Mouse (Mus musculus): Measurements from ENCODE around the gene Sept6. TPM values are rescaled to one million over a fixed set of nuclear protein-coding genes. Genes with fewer than 3 reads are reported as not detected.

Sept6 gene
- polyA plus RNA-seq, 1 experiment: 18.5 TPM

DNA sequence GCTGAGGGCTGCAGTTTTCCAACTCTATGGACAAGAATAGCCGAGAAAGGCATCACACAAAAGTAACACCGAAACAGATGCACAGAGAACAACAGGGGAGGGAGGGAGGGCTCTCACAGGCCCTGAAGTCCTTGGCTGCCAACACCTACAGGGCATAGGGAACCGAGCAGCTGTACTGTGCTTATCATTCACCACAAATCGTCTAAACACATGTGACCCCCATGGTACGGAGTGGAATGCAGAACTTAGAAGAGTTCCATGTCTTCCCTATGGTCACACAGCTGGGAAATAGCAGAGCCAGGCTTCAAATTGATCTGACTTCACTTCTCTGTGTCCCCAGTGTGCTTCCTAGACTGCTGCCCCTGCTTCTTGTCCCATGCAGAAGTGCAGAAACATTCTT lies 22.3 kb upstream of the Sept6 start:
- H3K27ac ChIP-seq (ENCODE audit: insufficient read depth, low read length): no peak overlapping the region
- no peak overlapping the region for H3K9ac ChIP-seq (ENCODE audit: low read depth, poor library complexity, severe bottlenecking)
- TF ChIP-seq EP300 (IDR thresholded peaks at IDR 0.05; ENCODE audit: insufficient read depth, low read depth, low read length): no peak
- TF ChIP-seq POLR2A (IDR thresholded peaks at IDR 0.05; ENCODE audit: insufficient read depth, low read length): no peak
- TF ChIP-seq CTCF (IDR thresholded peaks at IDR 0.05; ENCODE audit: low read depth, low read length): no peak
- no peak overlapping the region for H3K4me3 ChIP-seq (ENCODE audit: low read depth, low read length)
- H3K27me3 ChIP-seq (ENCODE audit: control insufficient read depth, insufficient read depth, low read length, poor library complexity, severe bottlenecking): no peaks in the 10 kb centered on the region
- H3K4me1 ChIP-seq (ENCODE audit: control insufficient read depth, insufficient read depth, low read length): no peaks in the 10 kb centered on the region
- no peaks in the 10 kb centered on the region for H3K36me3 ChIP-seq (ENCODE audit: control insufficient read depth, insufficient read depth, low read length, poor library complexity, severe bottlenecking)
- H3K9me3 ChIP-seq (replicated peaks; ENCODE audit: control insufficient read depth, insufficient read depth, low read length, poor library complexity, severe bottlenecking): no peaks in the 10 kb centered on the region

GRCm38 (mm10) chrX:36991039-36991438 lies 555 bp downstream of the Sept6 start:
- H3K4me3 ChIP-seq (ENCODE audit: low read depth, low read length): no peak overlapping the region
- H3K36me3 ChIP-seq (ENCODE audit: control insufficient read depth, insufficient read depth, low read length, poor library complexity, severe bottlenecking): no peaks in the 10 kb centered on the region
- no peaks in the 10 kb centered on the region for H3K9me3 ChIP-seq (replicated peaks; ENCODE audit: control insufficient read depth, insufficient read depth, low read length, poor library complexity, severe bottlenecking)
- no peaks in the 10 kb centered on the region for H3K27me3 ChIP-seq (ENCODE audit: control insufficient read depth, insufficient read depth, low read length, poor library complexity, severe bottlenecking)
- no peaks in the 10 kb centered on the region for H3K4me1 ChIP-seq (ENCODE audit: control insufficient read depth, insufficient read depth, low read length)
- no peak overlapping the region for H3K9ac ChIP-seq (ENCODE audit: low read depth, poor library complexity, severe bottlenecking)
- no peak overlapping the region for H3K27ac ChIP-seq (ENCODE audit: insufficient read depth, low read length)
- TF ChIP-seq EP300 (IDR thresholded peaks at IDR 0.05; ENCODE audit: insufficient read depth, low read depth, low read length): no peak

- Histone ChIP-seq H3K4me3 (ENCODE audit: low read depth, low read length) (peak overlapping the region; percentile 91), H3K27me3 (ENCODE audit: control insufficient read depth, insufficient read depth, low read length, poor library complexity, severe bottlenecking) (no peaks in the 10 kb centered on the region), H3K36me3 (ENCODE audit: control insufficient read depth, insufficient read depth, low read length, poor library complexity, severe bottlenecking) (no peaks in the 10 kb centered on the region), H3K4me1 (ENCODE audit: control insufficient read depth, insufficient read depth, low read length) (no peaks in the 10 kb centered on the region), H3K9me3 (replicated peaks; ENCODE audit: control insufficient read depth, insufficient read depth, low read length, poor library complexity, severe bottlenecking) (no peaks in the 10 kb centered on the region), H3K9ac (ENCODE audit: low read depth, poor library complexity, severe bottlenecking) (0 out of 2 replicates have a peak overlapping the region, but pooled peaks have one; percentile 54), H3K27ac (ENCODE audit: insufficient read depth, low read length) (no peak overlapping the region)
- TF ChIP-seq EP300 (IDR thresholded peaks at IDR 0.05; ENCODE audit: insufficient read depth, low read depth, low read length): no peak
Measured at GRCm38 (mm10) chrX:36989752-36990404, 1.7 kb downstream of the Sept6 start.

DNA sequence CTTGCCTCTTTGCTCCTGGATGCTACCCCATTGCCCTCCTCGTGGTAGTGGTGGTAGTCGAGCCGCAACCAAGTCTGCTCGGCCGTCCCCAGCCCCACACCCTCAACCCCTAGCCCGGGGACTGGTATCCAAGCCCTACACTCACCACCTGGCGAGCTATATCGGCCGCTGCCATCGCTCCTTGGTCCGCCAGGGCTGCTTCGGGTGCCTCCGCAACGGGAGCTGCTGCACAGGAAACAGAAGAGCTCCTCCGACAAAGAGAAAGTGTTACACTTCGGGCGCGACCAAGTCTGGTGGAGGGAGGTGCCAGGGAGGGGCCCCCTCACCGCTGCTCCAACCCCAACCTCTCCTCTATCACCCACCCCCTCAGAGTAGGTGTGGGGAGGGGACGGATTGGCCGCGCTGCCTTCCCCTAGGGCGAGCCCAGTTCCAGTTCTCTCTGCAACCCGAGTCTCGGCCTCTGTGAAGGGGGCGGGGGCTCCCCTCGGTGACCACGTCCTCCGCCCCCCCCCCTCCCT lies 2.3 kb downstream of the Sept6 start:
- Histone ChIP-seq H3K27ac (ENCODE audit: insufficient read depth, low read length) (no peak overlapping the region), H3K4me3 (ENCODE audit: low read depth, low read length) (peak overlapping the region; percentile 91), H3K9me3 (replicated peaks; ENCODE audit: control insufficient read depth, insufficient read depth, low read length, poor library complexity, severe bottlenecking) (no peaks in the 10 kb centered on the region), H3K27me3 (ENCODE audit: control insufficient read depth, insufficient read depth, low read length, poor library complexity, severe bottlenecking) (no peaks in the 10 kb centered on the region), H3K9ac (ENCODE audit: low read depth, poor library complexity, severe bottlenecking) (peak overlapping the region; percentile 54; the same call in 1 of the 2 replicates), H3K36me3 (ENCODE audit: control insufficient read depth, insufficient read depth, low read length, poor library complexity, severe bottlenecking) (no peaks in the 10 kb centered on the region), H3K4me1 (ENCODE audit: control insufficient read depth, insufficient read depth, low read length) (no peaks in the 10 kb centered on the region)
- TF ChIP-seq EP300 (IDR thresholded peaks at IDR 0.05; ENCODE audit: insufficient read depth, low read depth, low read length) (no peak), CTCF (IDR thresholded peaks at IDR 0.05; ENCODE audit: low read depth, low read length) (no peak), POLR2A (IDR thresholded peaks at IDR 0.05; ENCODE audit: insufficient read depth, low read length) (no peak)

DNA sequence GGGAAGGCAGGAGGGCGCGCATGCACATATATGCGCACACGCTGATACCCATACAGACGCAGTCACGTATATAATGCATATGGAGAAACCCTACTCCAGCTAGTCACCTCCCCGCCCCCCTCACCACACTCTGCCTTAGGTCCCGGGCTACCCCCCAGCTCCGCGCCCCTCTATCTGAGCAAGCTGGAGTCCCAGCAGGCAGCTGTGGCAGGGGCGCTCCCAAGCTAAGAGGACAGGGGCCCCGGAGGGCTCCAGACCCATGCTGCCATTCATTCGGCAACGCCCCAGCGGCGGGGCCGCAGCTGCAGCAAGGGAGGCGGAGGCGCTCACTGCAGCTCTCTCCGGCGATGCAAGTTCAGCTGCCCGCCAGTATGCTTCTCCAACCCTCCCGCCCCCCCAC lies 2.8 kb downstream of the Sept6 start:
- Histone ChIP-seq H3K9me3 (replicated peaks; ENCODE audit: control insufficient read depth, insufficient read depth, low read length, poor library complexity, severe bottlenecking) (no peaks in the 10 kb centered on the region), H3K27me3 (ENCODE audit: control insufficient read depth, insufficient read depth, low read length, poor library complexity, severe bottlenecking) (no peaks in the 10 kb centered on the region), H3K4me3 (ENCODE audit: low read depth, low read length) (peak overlapping the region; percentile 91), H3K9ac (ENCODE audit: low read depth, poor library complexity, severe bottlenecking) (peak overlapping the region; percentile 54; the same call in 1 of the 2 replicates), H3K36me3 (ENCODE audit: control insufficient read depth, insufficient read depth, low read length, poor library complexity, severe bottlenecking) (no peaks in the 10 kb centered on the region), H3K4me1 (ENCODE audit: control insufficient read depth, insufficient read depth, low read length) (no peaks in the 10 kb centered on the region), H3K27ac (ENCODE audit: insufficient read depth, low read length) (no peak overlapping the region)
- TF ChIP-seq EP300 (IDR thresholded peaks at IDR 0.05; ENCODE audit: insufficient read depth, low read depth, low read length) (no peak), CTCF (IDR thresholded peaks at IDR 0.05; ENCODE audit: low read depth, low read length) (no peak), POLR2A (IDR thresholded peaks at IDR 0.05; ENCODE audit: insufficient read depth, low read length) (no peak)

DNA sequence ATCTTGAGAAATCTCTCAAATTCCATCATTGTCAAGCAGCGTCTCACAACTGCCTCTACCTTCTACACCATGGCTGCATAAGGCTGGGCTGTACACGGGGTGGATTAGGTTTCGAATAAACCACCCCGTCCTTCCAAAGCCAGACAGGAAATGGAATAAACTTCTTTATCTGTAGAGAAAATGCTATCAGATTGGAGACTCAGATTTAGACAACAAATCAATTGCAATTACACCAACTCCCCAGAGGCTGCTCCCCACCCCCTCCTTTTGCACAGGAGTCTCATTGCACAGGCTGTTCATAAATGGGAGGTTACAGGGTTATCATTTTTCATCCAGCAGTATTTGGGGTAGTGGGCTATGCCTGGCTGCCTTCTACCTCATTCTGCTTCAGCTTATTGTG lies 3.7 kb downstream of the Sept6 start:
- H3K36me3 ChIP-seq (ENCODE audit: control insufficient read depth, insufficient read depth, low read length, poor library complexity, severe bottlenecking): no peaks in the 10 kb centered on the region
- H3K4me1 ChIP-seq (ENCODE audit: control insufficient read depth, insufficient read depth, low read length): no peaks in the 10 kb centered on the region
- no peak overlapping the region for H3K27ac ChIP-seq (ENCODE audit: insufficient read depth, low read length)
- no peak for TF ChIP-seq CTCF (IDR thresholded peaks at IDR 0.05; ENCODE audit: low read depth, low read length)
- TF ChIP-seq POLR2A (IDR thresholded peaks at IDR 0.05; ENCODE audit: insufficient read depth, low read length): no peak
- no peak for TF ChIP-seq EP300 (IDR thresholded peaks at IDR 0.05; ENCODE audit: insufficient read depth, low read depth, low read length)
- H3K27me3 ChIP-seq (ENCODE audit: control insufficient read depth, insufficient read depth, low read length, poor library complexity, severe bottlenecking): no peaks in the 10 kb centered on the region
- H3K9me3 ChIP-seq (replicated peaks; ENCODE audit: control insufficient read depth, insufficient read depth, low read length, poor library complexity, severe bottlenecking): no peaks in the 10 kb centered on the region
- H3K9ac ChIP-seq (ENCODE audit: low read depth, poor library complexity, severe bottlenecking): no peak overlapping the region
- H3K4me3 ChIP-seq (ENCODE audit: low read depth, low read length): no peak overlapping the region
